Mouse (Mus musculus) thymus, postnatal 25 days (tissue): ENCODE results near the gene Cnga3.

Source experiments
- DNase-seq: peaks from one replicate; pipeline ENCODE4 v3.0.0; 2022

Cnga3 gene

GRCm38 (mm10) chr1:37214144-37214543 is at the start of gene Cnga3:
Cnga3 (plus strand) TSS chr1:37214434.
- no peak for DNase-seq

- DNase-seq, result no peak
Measured at GRCm38 (mm10) chr1:37166066-37166465, 48.2 kb upstream of the Cnga3 start.

DNA sequence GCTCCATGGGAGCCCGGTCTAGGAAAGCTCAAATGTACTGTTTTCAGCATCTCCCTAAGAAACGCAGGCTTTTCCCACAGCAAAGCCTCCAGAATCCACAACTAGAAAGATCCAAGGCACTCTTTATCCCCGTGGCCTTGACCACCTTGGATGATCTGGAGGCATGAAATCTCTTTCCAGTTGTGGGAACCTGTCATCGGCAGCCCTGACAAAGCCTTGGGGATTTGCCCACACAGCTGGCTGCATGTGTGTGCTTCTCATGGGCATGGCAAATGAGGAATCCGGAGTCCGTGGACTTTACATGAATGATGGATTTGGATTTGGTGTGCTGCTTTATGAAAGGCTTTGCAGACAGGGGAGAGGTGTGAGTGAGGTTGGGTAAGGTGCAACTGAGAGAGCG is 46.3 kb upstream of the Cnga3 start:
- no peak for DNase-seq

- no peak for DNase-seq
Measured at GRCm38 (mm10) chr1:37177874-37178273, 36.4 kb upstream of the Cnga3 start.

DNA sequence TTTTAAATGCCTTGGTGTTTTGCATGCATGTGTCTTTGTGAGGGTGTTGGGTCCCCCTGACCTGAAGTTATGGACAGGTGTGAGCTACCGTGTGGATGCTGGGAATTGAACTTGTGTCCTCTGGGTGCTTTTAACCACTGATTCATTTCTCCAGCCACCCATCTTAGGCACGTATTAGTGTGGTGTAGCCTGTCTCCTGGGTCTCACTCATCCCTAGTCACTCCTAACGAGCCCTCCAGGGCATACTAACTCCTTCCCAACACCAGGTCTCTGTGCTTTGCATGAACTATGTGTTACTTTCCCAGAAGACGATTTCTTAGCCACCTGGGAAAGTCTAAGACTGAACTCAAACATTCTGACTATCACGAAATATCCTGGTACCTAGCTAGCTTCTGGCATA is 34.4 kb upstream of the Cnga3 start:
- DNase-seq, result no peak

GRCm38 (mm10) chr1:37187050-37187449 is 27.2 kb upstream of the Cnga3 start:
- no peak for DNase-seq

DNA sequence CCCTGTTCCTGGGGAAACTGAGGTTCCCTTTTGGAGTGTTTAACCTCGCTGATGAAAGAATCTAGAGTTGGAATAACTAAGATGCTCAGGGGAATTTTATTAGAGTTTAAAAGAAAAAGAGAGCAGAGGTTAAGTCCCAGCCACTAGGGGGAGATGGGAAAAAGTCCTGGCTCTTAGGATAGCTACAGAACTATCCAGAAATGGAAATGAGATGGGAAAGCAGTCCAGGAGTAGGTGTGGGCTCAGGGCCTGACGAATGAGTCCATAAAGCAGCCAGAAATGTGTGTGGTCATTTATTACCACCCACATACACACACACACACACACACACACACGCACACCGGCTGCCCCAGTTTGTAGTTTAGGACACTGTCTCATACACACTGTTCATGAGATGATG is 19.6 kb upstream of the Cnga3 start:
- DNase-seq, result no peak

- DNase-seq, result no peak
Measured at GRCm38 (mm10) chr1:37201406-37201805, 12.8 kb upstream of the Cnga3 start.

GRCm38 (mm10) chr1:37207743-37208142 is 6.5 kb upstream of the Cnga3 start:
- DNase-seq, result no peak

GRCm38 (mm10) chr1:37212375-37212774 is 1.9 kb upstream of the Cnga3 start:
- no peak for DNase-seq

DNA sequence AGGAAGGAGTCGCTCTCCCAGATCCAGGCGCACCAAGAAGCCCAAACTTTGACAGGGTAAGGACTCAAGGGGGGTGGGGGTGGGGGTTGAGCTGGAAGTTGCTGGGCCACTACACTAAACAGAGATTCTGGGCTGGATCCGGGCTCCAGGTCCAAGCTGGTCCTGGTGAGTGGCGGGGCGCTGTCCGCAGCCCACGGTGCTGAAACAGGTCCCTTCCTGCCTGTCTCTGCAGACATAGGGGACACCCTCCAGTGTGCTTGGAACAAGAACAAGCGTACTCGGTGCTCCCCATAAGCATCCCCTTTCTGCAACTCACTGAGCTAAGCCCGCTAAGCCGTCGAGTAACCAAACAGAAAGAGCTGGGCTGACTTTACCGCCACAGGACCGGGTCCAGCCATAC is 4.2 kb downstream of the Cnga3 start:
- DNase-seq, result peak; percentile 33

DNA sequence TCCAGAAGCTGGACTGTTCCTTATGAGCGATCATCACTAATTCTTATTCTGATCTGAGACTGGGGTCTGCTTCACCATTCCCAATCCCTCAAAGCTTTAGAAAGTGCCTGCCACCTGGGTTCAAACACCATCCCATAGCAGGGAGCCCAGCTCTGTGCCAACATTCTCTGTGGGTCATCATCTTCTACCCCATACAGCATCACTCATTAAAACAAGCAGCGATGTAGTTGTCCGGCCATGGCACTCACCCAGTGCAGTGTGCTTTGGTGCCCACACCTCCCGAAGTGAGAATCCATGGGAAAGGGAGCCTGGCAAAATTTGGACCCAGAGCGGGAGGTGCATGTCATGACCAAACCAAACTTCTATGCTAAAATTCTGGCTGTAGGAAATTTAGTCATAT is 5.4 kb downstream of the Cnga3 start:
- DNase-seq, result no peak

GRCm38 (mm10) chr1:37220134-37220907 is 6.1 kb downstream of the Cnga3 start:
- no peak for DNase-seq

DNA sequence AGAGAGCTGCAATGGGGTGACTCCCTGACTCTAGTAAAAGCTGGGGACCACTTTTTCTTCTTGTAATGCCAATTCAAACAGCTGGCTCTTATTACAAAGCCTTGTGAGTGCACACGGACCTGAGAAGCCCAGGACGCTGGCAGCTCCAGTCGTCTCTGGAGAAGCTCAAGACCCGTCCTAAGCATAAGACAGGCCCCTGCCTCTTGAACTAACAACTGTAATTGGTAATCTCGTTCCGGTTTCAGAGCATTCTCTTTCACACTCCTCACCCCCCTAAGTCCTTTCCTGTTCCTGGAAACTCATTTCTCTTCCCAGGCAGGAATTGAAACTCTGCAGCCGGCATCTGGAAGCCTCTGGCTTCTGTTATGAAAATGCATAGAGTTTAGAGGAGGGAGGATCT is 7.8 kb downstream of the Cnga3 start:
- DNase-seq, result no peak

- no peak for DNase-seq
Measured at GRCm38 (mm10) chr1:37230404-37230803, 16.2 kb downstream of the Cnga3 start.

DNA sequence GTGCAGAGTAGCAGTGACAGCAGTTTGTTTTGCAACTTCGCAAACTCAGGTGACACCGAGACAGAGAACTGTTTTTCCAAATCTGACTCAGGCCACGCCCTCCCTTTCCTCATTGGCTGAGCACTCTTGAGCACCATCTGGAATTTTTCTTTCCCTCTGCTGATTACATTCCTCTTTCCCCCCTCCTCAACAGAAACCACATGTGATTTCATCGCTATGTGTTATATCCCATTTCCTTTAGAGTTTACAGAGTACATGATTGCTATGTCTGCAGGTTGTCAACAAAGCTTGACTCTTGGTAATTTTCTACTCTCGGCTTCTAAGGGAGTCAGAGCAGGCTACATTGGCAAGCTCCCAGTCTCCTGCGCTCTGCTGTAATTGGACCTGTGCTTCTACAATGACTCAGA is 17.1 kb downstream of the Cnga3 start:
- DNase-seq, result no peak

- no peak for DNase-seq
Measured at GRCm38 (mm10) chr1:37239045-37239635, 24.9 kb downstream of the Cnga3 start.

DNA sequence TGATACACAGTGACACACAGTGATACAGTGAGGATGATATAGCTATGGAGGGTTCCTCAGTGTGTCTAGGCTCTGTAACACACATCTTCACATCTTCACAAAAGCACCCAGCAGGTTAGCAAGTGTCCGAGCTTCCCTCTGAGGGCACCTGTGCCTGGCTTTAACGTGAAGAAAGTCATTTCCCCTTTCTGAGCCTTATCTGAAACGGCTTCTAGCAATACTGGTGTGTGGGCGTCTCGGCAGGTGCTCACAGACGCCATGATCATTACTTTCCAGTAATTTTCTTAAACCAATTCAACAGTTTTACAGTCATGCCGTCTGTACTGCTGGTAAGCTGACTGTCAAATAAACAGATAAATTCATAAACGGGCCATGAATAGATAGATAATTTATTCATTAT is 28.0 kb downstream of the Cnga3 start:
- no peak for DNase-seq

GRCm38 (mm10) chr1:37246476-37246875 is 32.2 kb downstream of the Cnga3 start:
- DNase-seq, result no peak

- DNase-seq, result no peak
Measured at GRCm38 (mm10) chr1:37248406-37248805, 34.2 kb downstream of the Cnga3 start.

- DNase-seq, result peak; percentile 72
Measured at GRCm38 (mm10) chr1:37250643-37251310, 36.5 kb downstream of the Cnga3 start.

DNA sequence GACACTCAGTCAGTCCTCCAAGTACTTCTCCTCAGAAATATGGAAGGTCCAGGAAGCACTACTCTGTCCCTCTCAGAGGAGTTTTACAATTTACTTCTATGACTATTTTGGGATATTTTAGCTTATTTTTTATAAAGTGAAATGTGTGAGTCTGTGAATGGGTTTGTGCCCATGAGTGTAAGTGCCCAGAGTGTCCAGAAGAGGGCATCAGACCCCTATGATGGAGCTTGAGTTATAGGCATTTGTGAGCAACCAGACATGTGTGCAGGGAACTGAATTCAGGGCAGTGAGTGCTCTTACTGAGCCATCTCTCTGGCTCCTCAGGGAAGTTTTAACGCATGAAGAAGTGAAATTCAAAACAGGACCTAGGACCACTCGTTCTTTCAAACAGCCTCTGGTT is 44.2 kb downstream of the Cnga3 start:
- DNase-seq, result no peak

DNA sequence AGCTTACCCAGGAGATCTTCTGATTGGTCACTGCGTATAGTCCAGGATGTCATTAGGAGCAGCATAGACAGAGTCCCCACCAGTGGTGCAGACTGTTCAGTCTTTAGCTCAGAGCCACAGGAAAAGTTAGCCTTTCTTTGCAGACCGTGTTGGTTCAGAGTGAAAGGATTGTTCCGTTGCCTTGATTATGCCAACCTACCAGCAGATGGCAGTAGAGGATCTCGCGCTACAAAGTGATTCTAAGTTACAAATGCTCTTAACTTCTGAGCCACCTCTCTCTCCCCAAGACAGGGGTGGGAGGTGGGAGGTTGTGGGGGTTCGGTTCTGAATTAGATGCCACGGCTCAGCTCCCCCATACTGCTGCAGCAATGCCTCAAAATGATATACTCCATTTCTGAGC is 58.2 kb downstream of the Cnga3 start:
- DNase-seq, result peak; percentile 69

- DNase-seq, result no peak
Measured at GRCm38 (mm10) chr1:37286556-37286955, 72.3 kb downstream of the Cnga3 start.
